Mouse (Mus musculus): ENCODE data around the gene Gm15130. TPM values are rescaled to one million over a fixed set of nuclear protein-coding genes. Genes with fewer than 3 reads are reported as not detected.

Gene Gm15130
- total RNA-seq (2014; rRNA removed) (not detected in 2 replicates), polyA plus RNA-seq (2015; fragmentation: Nextera tagmentation; extraction: Ambion mirVana) (not detected in 2 replicates)

GRCm38 (mm10) chr2:111152836-111153235 lies at the start of gene Gm15130:
Gene Gm15130, minus strand, starts transcription at chr2:111152936.
- no peaks in the 10 kb centered on the region for H3K27me3 ChIP-seq (ENCODE audit: insufficient read depth, low read length)
- H3K27ac ChIP-seq: no peak within 1 kb of the TSS
- no peak within 1 kb of the TSS for H3K4me3 ChIP-seq (ENCODE audit: low read length)
- no peak within 1 kb of the TSS for H3K4me2 ChIP-seq (ENCODE audit: low read depth, low read length)
- no peaks in the 10 kb centered on the region for H3K9me3 ChIP-seq (ENCODE audit: low read length)
- H3K36me3 ChIP-seq (ENCODE audit: insufficient read depth, low read length): no peaks in the 10 kb centered on the region
- H3K4me1 ChIP-seq (ENCODE audit: insufficient read depth, low read length): no peaks in the 10 kb centered on the region
- ATAC-seq: no peak
- no peak for TF ChIP-seq CTCF (IDR thresholded peaks at IDR 0.05; ENCODE audit: low read depth)
- no peak within 1 kb of the TSS for H3K9ac ChIP-seq (replicated peaks; ENCODE audit: low read length)
- 70% methylated on average over 2 of the region's 2 CpGs for WGBS
- no peak for DNase-seq (ENCODE audit: low spot score)

GRCm38 (mm10) chr2:111182068-111182467 lies 29.3 kb upstream of the Gm15130 start:
- Histone ChIP-seq H3K27ac (no peak overlapping the region), H3K4me3 (ENCODE audit: low read length) (no peak overlapping the region), H3K9me3 (ENCODE audit: low read length) (no peaks in the 10 kb centered on the region), H3K4me1 (ENCODE audit: insufficient read depth, low read length) (no peaks in the 10 kb centered on the region), H3K4me2 (ENCODE audit: low read depth, low read length) (no peak overlapping the region), H3K9ac (replicated peaks; ENCODE audit: low read length) (no peak overlapping the region), H3K27me3 (ENCODE audit: insufficient read depth, low read length) (no peaks in the 10 kb centered on the region), H3K36me3 (ENCODE audit: insufficient read depth, low read length) (no peaks in the 10 kb centered on the region)
- no peak for DNase-seq (ENCODE audit: low spot score)
- no peak for TF ChIP-seq CTCF (IDR thresholded peaks at IDR 0.05; ENCODE audit: low read depth)
- no peak for ATAC-seq
- WGBS: 96% methylated on average over 11 of the region's 11 CpGs

- Histone ChIP-seq H3K4me1 (ENCODE audit: insufficient read depth, low read length) (no peaks in the 10 kb centered on the region), H3K4me3 (ENCODE audit: low read length) (no peak overlapping the region), H3K27ac (no peak overlapping the region), H3K27me3 (ENCODE audit: insufficient read depth, low read length) (no peaks in the 10 kb centered on the region), H3K9ac (replicated peaks; ENCODE audit: low read length) (no peak overlapping the region), H3K36me3 (ENCODE audit: insufficient read depth, low read length) (no peaks in the 10 kb centered on the region), H3K9me3 (ENCODE audit: low read length) (no peaks in the 10 kb centered on the region), H3K4me2 (ENCODE audit: low read depth, low read length) (no peak overlapping the region)
- WGBS: 68% methylated on average over 5 of the region's 5 CpGs
- no peak for TF ChIP-seq CTCF (IDR thresholded peaks at IDR 0.05; ENCODE audit: low read depth)
- no peak for DNase-seq (ENCODE audit: low spot score)
- no peak for ATAC-seq
Measured at GRCm38 (mm10) chr2:111135739-111136138, 17.0 kb downstream of the Gm15130 start.

GRCm38 (mm10) chr2:111105882-111106281 lies 46.9 kb downstream of the Gm15130 start, which contains the start of gene Gm13941:
Gene Gm13941, minus strand, starts transcription at chr2:111105982.
- H3K9me3 ChIP-seq (ENCODE audit: low read length): no peaks in the 10 kb centered on the region
- no peak for DNase-seq (ENCODE audit: low spot score)
- no peak within 1 kb of the TSS for H3K4me3 ChIP-seq (ENCODE audit: low read length)
- H3K9ac ChIP-seq (replicated peaks; ENCODE audit: low read length): no peak within 1 kb of the TSS
- H3K4me1 ChIP-seq (ENCODE audit: insufficient read depth, low read length): no peaks in the 10 kb centered on the region
- no peaks in the 10 kb centered on the region for H3K36me3 ChIP-seq (ENCODE audit: insufficient read depth, low read length)
- no peak for ATAC-seq
- TF ChIP-seq CTCF (IDR thresholded peaks at IDR 0.05; ENCODE audit: low read depth): no peak
- H3K27ac ChIP-seq: no peak within 1 kb of the TSS
- no peak within 1 kb of the TSS for H3K4me2 ChIP-seq (ENCODE audit: low read depth, low read length)
- no peaks in the 10 kb centered on the region for H3K27me3 ChIP-seq (ENCODE audit: insufficient read depth, low read length)

Other genes starting within 250 kb of the Gm15130 start
- 1.4 and 2.6 TPM in 2 replicates for gene Ano3, start 202.0 kb downstream of the Gm15130 start, total RNA-seq (2014; rRNA removed)
- gene Ano3, start 202.0 kb downstream of the Gm15130 start, polyA plus RNA-seq (2015; fragmentation: Nextera tagmentation; extraction: Ambion mirVana): 0.89 and 1.2 TPM in 2 replicates
- not detected in 2 replicates for gene Gm13941, start 47.0 kb downstream of the Gm15130 start, total RNA-seq (2014; rRNA removed)
- gene Gm13941, start 47.0 kb downstream of the Gm15130 start, polyA plus RNA-seq (2015; fragmentation: Nextera tagmentation; extraction: Ambion mirVana): not detected in 2 replicates
- not detected in 2 replicates for gene 4930430A15Rik, start 76.7 kb upstream of the Gm15130 start, total RNA-seq (2014; rRNA removed)
- gene 4930430A15Rik, start 76.7 kb upstream of the Gm15130 start, polyA plus RNA-seq (2015; fragmentation: Nextera tagmentation; extraction: Ambion mirVana): not detected in 2 replicates
- gene Olfr1275, start 82.3 kb upstream of the Gm15130 start, total RNA-seq (2014; rRNA removed): not detected in 2 replicates
- gene Olfr1275, start 82.3 kb upstream of the Gm15130 start, polyA plus RNA-seq (2015; fragmentation: Nextera tagmentation; extraction: Ambion mirVana): not detected in 2 replicates
- not detected in 2 replicates for gene Olfr1276, start 101.6 kb upstream of the Gm15130 start, total RNA-seq (2014; rRNA removed)
- gene Olfr1276, start 101.6 kb upstream of the Gm15130 start, polyA plus RNA-seq (2015; fragmentation: Nextera tagmentation; extraction: Ambion mirVana): not detected in 2 replicates
- not detected in 2 replicates for gene Olfr1277, start 121.2 kb upstream of the Gm15130 start, total RNA-seq (2014; rRNA removed)
- not detected in 2 replicates for gene Olfr1277, start 121.2 kb upstream of the Gm15130 start, polyA plus RNA-seq (2015; fragmentation: Nextera tagmentation; extraction: Ambion mirVana)
- gene Olfr1278, start 137.2 kb upstream of the Gm15130 start, total RNA-seq (2014; rRNA removed): not detected in 2 replicates
- gene Olfr1278, start 137.2 kb upstream of the Gm15130 start, polyA plus RNA-seq (2015; fragmentation: Nextera tagmentation; extraction: Ambion mirVana): not detected in 2 replicates
- gene Olfr1279, start 147.7 kb upstream of the Gm15130 start, total RNA-seq (2014; rRNA removed): not detected in 2 replicates
- not detected in 2 replicates for gene Olfr1279, start 147.7 kb upstream of the Gm15130 start, polyA plus RNA-seq (2015; fragmentation: Nextera tagmentation; extraction: Ambion mirVana)
- gene Olfr1280, start 161.1 kb upstream of the Gm15130 start, total RNA-seq (2014; rRNA removed): not detected in 2 replicates
- not detected in 2 replicates for gene Olfr1280, start 161.1 kb upstream of the Gm15130 start, polyA plus RNA-seq (2015; fragmentation: Nextera tagmentation; extraction: Ambion mirVana)
- not detected in 2 replicates for gene Olfr1281, start 173.6 kb upstream of the Gm15130 start, total RNA-seq (2014; rRNA removed)
- not detected in 2 replicates for gene Olfr1281, start 173.6 kb upstream of the Gm15130 start, polyA plus RNA-seq (2015; fragmentation: Nextera tagmentation; extraction: Ambion mirVana)
- gene Olfr1282, start 183.1 kb upstream of the Gm15130 start, total RNA-seq (2014; rRNA removed): not detected in 2 replicates
- gene Olfr1282, start 183.1 kb upstream of the Gm15130 start, polyA plus RNA-seq (2015; fragmentation: Nextera tagmentation; extraction: Ambion mirVana): not detected in 2 replicates
- gene Olfr1283, start 213.9 kb upstream of the Gm15130 start, total RNA-seq (2014; rRNA removed): not detected in 2 replicates
- not detected in 2 replicates for gene Olfr1283, start 213.9 kb upstream of the Gm15130 start, polyA plus RNA-seq (2015; fragmentation: Nextera tagmentation; extraction: Ambion mirVana)
- not detected in 2 replicates for gene Olfr1284, start 222.6 kb upstream of the Gm15130 start, total RNA-seq (2014; rRNA removed)
- not detected in 2 replicates for gene Olfr1284, start 222.6 kb upstream of the Gm15130 start, polyA plus RNA-seq (2015; fragmentation: Nextera tagmentation; extraction: Ambion mirVana)